Mouse (Mus musculus): Measurements from ENCODE around the gene Veph1.

Veph1 gene

GRCm38 (mm10) chr3:66050092-66050886, 246.3 kb downstream of the Veph1 start:
- no peak for TF ChIP-seq CTCF (conservative IDR thresholded peaks at IDR 0.05; ENCODE audit: low read length)
- no peak for TF ChIP-seq NANOG (IDR thresholded peaks at IDR 0.05; ENCODE audit: borderline replicate concordance, low read length)
- TF ChIP-seq POU5F1 (IDR thresholded peaks at IDR 0.05; ENCODE audit: borderline replicate concordance, low read length) = no peak

GRCm38 (mm10) chr3:66040857-66041494, 255.7 kb downstream of the Veph1 start:
- TF ChIP-seq CTCF (conservative IDR thresholded peaks at IDR 0.05; ENCODE audit: low read length) (no peak), POU5F1 (IDR thresholded peaks at IDR 0.05; ENCODE audit: borderline replicate concordance, low read length) (no peak), NANOG (IDR thresholded peaks at IDR 0.05; ENCODE audit: borderline replicate concordance, low read length) (no peak)
- no peaks in the 10 kb centered on the region for H3K27me3 ChIP-seq (ENCODE audit: insufficient read depth, low read length)
- no peak overlapping the region for H3K4me3 ChIP-seq (replicated peaks; ENCODE audit: low read length)
- H3K9me3 ChIP-seq (ENCODE audit: low read length) = no peaks in the 10 kb centered on the region
- H3K4me1 ChIP-seq (replicated peaks; ENCODE audit: low read depth, low read length) = no peaks in the 10 kb centered on the region
- no peaks in the 10 kb centered on the region for H3K36me3 ChIP-seq (ENCODE audit: insufficient read depth, low read length)

More at GRCm38 (mm10) chr3:66050092-66050886, 246.3 kb downstream of the Veph1 start:
- no peak overlapping the region for H3K4me3 ChIP-seq (replicated peaks; ENCODE audit: low read length)
- no peaks in the 10 kb centered on the region for H3K27me3 ChIP-seq (ENCODE audit: insufficient read depth, low read length)
- H3K36me3 ChIP-seq (ENCODE audit: insufficient read depth, low read length) = no peaks in the 10 kb centered on the region
- H3K9me3 ChIP-seq (ENCODE audit: low read length) = no peaks in the 10 kb centered on the region
- H3K4me1 ChIP-seq (replicated peaks; ENCODE audit: low read depth, low read length) = no peaks in the 10 kb centered on the region

GRCm38 (mm10) chr3:66035226-66035625, 261.4 kb downstream of the Veph1 start:
- no peaks in the 10 kb centered on the region for H3K36me3 ChIP-seq (ENCODE audit: insufficient read depth, low read length)
- no peaks in the 10 kb centered on the region for H3K4me1 ChIP-seq (replicated peaks; ENCODE audit: low read depth, low read length)
- H3K4me3 ChIP-seq (replicated peaks; ENCODE audit: low read length) = no peak overlapping the region
- no peaks in the 10 kb centered on the region for H3K27me3 ChIP-seq (ENCODE audit: insufficient read depth, low read length)
- TF ChIP-seq CTCF (conservative IDR thresholded peaks at IDR 0.05; ENCODE audit: low read length) (no peak), POU5F1 (IDR thresholded peaks at IDR 0.05; ENCODE audit: borderline replicate concordance, low read length) (no peak), NANOG (IDR thresholded peaks at IDR 0.05; ENCODE audit: borderline replicate concordance, low read length) (no peak)
- H3K9me3 ChIP-seq (ENCODE audit: low read length) = peaks cover 8% of the 10 kb centered on the region; the same call in 1 of the 2 replicates

- Histone ChIP-seq H3K27me3 (ENCODE audit: insufficient read depth, low read length) (no peaks in the 10 kb centered on the region), H3K4me3 (replicated peaks; ENCODE audit: low read length) (no peak overlapping the region), H3K36me3 (ENCODE audit: insufficient read depth, low read length) (no peaks in the 10 kb centered on the region), H3K4me1 (replicated peaks; ENCODE audit: low read depth, low read length) (no peaks in the 10 kb centered on the region), H3K9me3 (ENCODE audit: low read length) (peaks cover 8% of the 10 kb centered on the region; the same call in 1 of the 2 replicates)
- TF ChIP-seq NANOG (IDR thresholded peaks at IDR 0.05; ENCODE audit: borderline replicate concordance, low read length) (no peak), POU5F1 (IDR thresholded peaks at IDR 0.05; ENCODE audit: borderline replicate concordance, low read length) (no peak), CTCF (conservative IDR thresholded peaks at IDR 0.05; ENCODE audit: low read length) (no peak)
Measured at GRCm38 (mm10) chr3:66033346-66033745, 263.3 kb downstream of the Veph1 start.

GRCm38 (mm10) chr3:66025454-66025853, 271.2 kb downstream of the Veph1 start:
- TF ChIP-seq POU5F1 (IDR thresholded peaks at IDR 0.05; ENCODE audit: borderline replicate concordance, low read length) (no peak), CTCF (conservative IDR thresholded peaks at IDR 0.05; ENCODE audit: low read length) (no peak), NANOG (IDR thresholded peaks at IDR 0.05; ENCODE audit: borderline replicate concordance, low read length) (no peak)
- H3K36me3 ChIP-seq (ENCODE audit: insufficient read depth, low read length) = no peaks in the 10 kb centered on the region
- no peak overlapping the region for H3K4me3 ChIP-seq (replicated peaks; ENCODE audit: low read length)
- no peaks in the 10 kb centered on the region for H3K9me3 ChIP-seq (ENCODE audit: low read length)
- H3K27me3 ChIP-seq (ENCODE audit: insufficient read depth, low read length) = no peaks in the 10 kb centered on the region
- H3K4me1 ChIP-seq (replicated peaks; ENCODE audit: low read depth, low read length) = no peaks in the 10 kb centered on the region

GRCm38 (mm10) chr3:66024220-66024792, 272.3 kb downstream of the Veph1 start:
- Histone ChIP-seq H3K4me1 (replicated peaks; ENCODE audit: low read depth, low read length) (no peaks in the 10 kb centered on the region), H3K9me3 (ENCODE audit: low read length) (no peaks in the 10 kb centered on the region), H3K4me3 (replicated peaks; ENCODE audit: low read length) (no peak overlapping the region), H3K36me3 (ENCODE audit: insufficient read depth, low read length) (no peaks in the 10 kb centered on the region), H3K27me3 (ENCODE audit: insufficient read depth, low read length) (no peaks in the 10 kb centered on the region)
- TF ChIP-seq POU5F1 (IDR thresholded peaks at IDR 0.05; ENCODE audit: borderline replicate concordance, low read length) = no peak
- TF ChIP-seq NANOG (IDR thresholded peaks at IDR 0.05; ENCODE audit: borderline replicate concordance, low read length) = no peak
- no peak for TF ChIP-seq CTCF (conservative IDR thresholded peaks at IDR 0.05; ENCODE audit: low read length)

- H3K4me3 ChIP-seq (replicated peaks; ENCODE audit: low read length) = no peak overlapping the region
- H3K9me3 ChIP-seq (ENCODE audit: low read length) = no peaks in the 10 kb centered on the region
- H3K27me3 ChIP-seq (ENCODE audit: insufficient read depth, low read length) = no peaks in the 10 kb centered on the region
- TF ChIP-seq CTCF (conservative IDR thresholded peaks at IDR 0.05; ENCODE audit: low read length) (no peak), POU5F1 (IDR thresholded peaks at IDR 0.05; ENCODE audit: borderline replicate concordance, low read length) (no peak), NANOG (IDR thresholded peaks at IDR 0.05; ENCODE audit: borderline replicate concordance, low read length) (no peak)
- H3K4me1 ChIP-seq (replicated peaks; ENCODE audit: low read depth, low read length) = no peaks in the 10 kb centered on the region
- no peaks in the 10 kb centered on the region for H3K36me3 ChIP-seq (ENCODE audit: insufficient read depth, low read length)
Measured at GRCm38 (mm10) chr3:66019171-66019570, 277.5 kb downstream of the Veph1 start.

- H3K27me3 ChIP-seq (ENCODE audit: insufficient read depth, low read length) = peaks cover 3% of the 10 kb centered on the region
- H3K4me3 ChIP-seq (replicated peaks; ENCODE audit: low read length) = no peak overlapping the region
- no peak for TF ChIP-seq POU5F1 (IDR thresholded peaks at IDR 0.05; ENCODE audit: borderline replicate concordance, low read length)
- TF ChIP-seq NANOG (IDR thresholded peaks at IDR 0.05; ENCODE audit: borderline replicate concordance, low read length) = no peak
- TF ChIP-seq CTCF (conservative IDR thresholded peaks at IDR 0.05; ENCODE audit: low read length) = no peak
Measured at GRCm38 (mm10) chr3:66007632-66008401, 288.8 kb downstream of the Veph1 start.

More at GRCm38 (mm10) chr3:66007632-66008401, 288.8 kb downstream of the Veph1 start:
- Histone ChIP-seq H3K4me1 (replicated peaks; ENCODE audit: low read depth, low read length) (no peaks in the 10 kb centered on the region), H3K36me3 (ENCODE audit: insufficient read depth, low read length) (no peaks in the 10 kb centered on the region), H3K9me3 (ENCODE audit: low read length) (no peaks in the 10 kb centered on the region)

Measured in E14TG2a.4 (cell line).